In the genomic region with DNA sequence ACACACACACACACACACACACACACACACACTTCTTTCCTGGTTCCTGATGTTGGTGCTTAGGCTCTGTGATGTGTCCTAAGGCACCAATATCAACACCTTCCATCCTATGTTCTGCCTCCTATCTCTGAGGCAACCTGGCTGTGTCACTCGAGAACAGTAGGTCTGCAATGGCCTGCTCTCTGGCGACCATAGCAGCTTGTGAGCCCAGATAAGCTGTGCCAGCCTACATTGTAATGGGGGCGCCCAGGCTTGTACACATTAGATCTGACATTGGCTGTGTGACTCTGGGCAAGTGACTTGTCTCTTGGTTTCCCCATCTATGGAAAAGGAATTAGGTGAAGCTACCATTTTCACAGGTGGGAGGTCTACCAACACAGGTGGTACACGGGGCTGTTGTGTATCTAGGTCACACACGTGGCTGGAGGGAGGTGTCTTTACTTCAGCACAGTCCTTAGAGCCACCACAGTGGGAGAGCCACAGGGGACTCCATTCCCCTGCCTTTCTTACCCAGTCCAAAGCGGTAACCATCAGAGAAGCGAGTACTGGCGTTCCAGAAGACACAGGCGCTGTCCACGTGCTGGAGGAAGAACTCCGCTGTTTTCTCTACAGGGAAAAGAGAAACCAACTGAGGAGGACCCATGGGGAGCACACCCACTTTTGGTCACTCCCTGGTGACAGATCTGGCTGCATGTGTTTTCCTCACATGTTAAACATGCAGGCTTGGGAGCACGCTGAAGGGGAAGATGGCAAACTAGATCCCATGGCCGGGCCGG, we compare ENCODE assay signal across 21 mouse cellular contexts. TPM values are rescaled to one million over a fixed set of nuclear protein-coding genes. Genes with fewer than 3 reads are reported as not detected.
DNase-seq lines count a peak whose midpoint lies in the region; ATAC-seq lines count a peak whose summit lies in the region.
"Had no signal": no experiment of that assay in that cellular context is flagged by ENCODE, and none has a peak within 500 bp of the region (broad histone marks: within the 10 kb centered on the region; RNA-seq: fewer than 3 reads in every experiment).

No protein-coding gene starts in this region.

- H3K27ac ChIP-seq in lung, embryonic 15.5 days: peak overlapping the region; percentile 69
- peak overlapping the region; percentile 85 for H3K27ac ChIP-seq in liver, embryonic 15.5 days (replicated peaks)
- no peak overlapping the region for H3K27ac ChIP-seq in stomach, embryonic 14.5 days (ENCODE audit: low read length)
- H3K27ac ChIP-seq in midbrain, embryonic 10.5 days (replicated peaks): no peak overlapping the region
- H3K27ac ChIP-seq in forebrain, embryonic 11.5 days (ENCODE audit: low read depth, low read length): no peak overlapping the region
- H3K27ac ChIP-seq: embryonic facial prominence, embryonic 15.5 days; heart, embryonic 10.5 days; hindbrain, embryonic 10.5 days had no signal

- no peak overlapping the region for H3K9ac ChIP-seq in lung, embryonic 15.5 days
- H3K9ac ChIP-seq in liver, embryonic 15.5 days: 0 out of 2 replicates have a peak overlapping the region, but pooled peaks have one; percentile 35
- no peak overlapping the region for H3K9ac ChIP-seq in stomach, embryonic 14.5 days (replicated peaks; ENCODE audit: low read depth, low read length)
- H3K9ac ChIP-seq in forebrain, embryonic 11.5 days (ENCODE audit: low read length): no peak overlapping the region
- H3K9ac ChIP-seq: embryonic facial prominence, embryonic 15.5 days had no signal

- no peaks in the 10 kb centered on the region for H3K9me3 ChIP-seq in lung, embryonic 15.5 days
- no peaks in the 10 kb centered on the region for H3K9me3 ChIP-seq in liver, embryonic 15.5 days (replicated peaks)
- H3K9me3 ChIP-seq in stomach, embryonic 14.5 days (ENCODE audit: control insufficient read depth, low read depth, low read length): no peaks in the 10 kb centered on the region
- H3K9me3 ChIP-seq in midbrain, embryonic 10.5 days (replicated peaks): no peaks in the 10 kb centered on the region; the same call in 1 of the 2 replicates
- no peaks in the 10 kb centered on the region for H3K9me3 ChIP-seq in forebrain, embryonic 11.5 days (ENCODE audit: control insufficient read depth, low read length)
- H3K9me3 ChIP-seq: embryonic facial prominence, embryonic 15.5 days; megakaryocyte, embryonic 14.5 days had no signal

- peak overlapping the region; percentile 12; the same call in 1 of the 2 replicates for H3K4me2 ChIP-seq in lung, embryonic 15.5 days
- peak overlapping the region; percentile 44 for H3K4me2 ChIP-seq in liver, embryonic 15.5 days
- no peak overlapping the region for H3K4me2 ChIP-seq in stomach, embryonic 14.5 days (replicated peaks; ENCODE audit: low read depth, low read length)
- no peak overlapping the region for H3K4me2 ChIP-seq in forebrain, embryonic 11.5 days (ENCODE audit: low read depth, low read length, severe bottlenecking)
- H3K4me2 ChIP-seq: embryonic facial prominence, embryonic 15.5 days had no signal

- H3K4me3 ChIP-seq in lung, embryonic 15.5 days: no peak overlapping the region
- H3K4me3 ChIP-seq in liver, embryonic 15.5 days (replicated peaks): 0 out of 2 replicates have a peak overlapping the region, but pooled peaks have one; percentile 2
- no peak overlapping the region for H3K4me3 ChIP-seq in stomach, embryonic 14.5 days (ENCODE audit: low read depth, low read length)
- H3K4me3 ChIP-seq in midbrain, embryonic 10.5 days: no peak overlapping the region
- no peak overlapping the region for H3K4me3 ChIP-seq in forebrain, embryonic 11.5 days (ENCODE audit: low read depth, low read length)
- H3K4me3 ChIP-seq: embryonic facial prominence, embryonic 15.5 days; heart, embryonic 10.5 days; hindbrain, embryonic 10.5 days; megakaryocyte, embryonic 14.5 days had no signal

- H3K27me3 ChIP-seq in lung, embryonic 15.5 days: no peaks in the 10 kb centered on the region
- H3K27me3 ChIP-seq in liver, embryonic 15.5 days: no peaks in the 10 kb centered on the region
- H3K27me3 ChIP-seq in stomach, embryonic 14.5 days (ENCODE audit: control insufficient read depth, insufficient read depth, low read length): no peaks in the 10 kb centered on the region
- H3K27me3 ChIP-seq in midbrain, embryonic 10.5 days (ENCODE audit: low read depth, poor library complexity, severe bottlenecking): no peaks in the 10 kb centered on the region
- H3K27me3 ChIP-seq in forebrain, embryonic 11.5 days (ENCODE audit: control insufficient read depth, insufficient read depth, low read length): no peaks in the 10 kb centered on the region
- H3K27me3 ChIP-seq: embryonic facial prominence, embryonic 15.5 days; megakaryocyte, embryonic 14.5 days had no signal

- H3K4me1 ChIP-seq in lung, embryonic 15.5 days: peaks cover 28% of the 10 kb centered on the region
- H3K4me1 ChIP-seq in liver, embryonic 15.5 days (replicated peaks): peaks cover 37% of the 10 kb centered on the region
- 0 out of 2 replicates have a peak, but pooled peaks cover 13% of the 10 kb centered on the region for H3K4me1 ChIP-seq in stomach, embryonic 14.5 days (ENCODE audit: control insufficient read depth, insufficient read depth, low read length)
- H3K4me1 ChIP-seq in midbrain, embryonic 10.5 days: peaks cover 20% of the 10 kb centered on the region
- H3K4me1 ChIP-seq in forebrain, embryonic 11.5 days (replicated peaks; ENCODE audit: control insufficient read depth, insufficient read depth, low read length): no peaks in the 10 kb centered on the region
- H3K4me1 ChIP-seq: megakaryocyte, embryonic 14.5 days had no signal

- ATAC-seq in lung, embryonic 15.5 days (ENCODE audit: borderline replicate concordance, extremely low read depth, low FRiP score, low TSS enrichment): peak; percentile 15; the same call in 1 of the 2 replicates
- peak; percentile 97 for ATAC-seq in liver, embryonic 15.5 days (ENCODE audit: insufficient read depth)
- peak; percentile 34; the same call in 1 of the 2 replicates for ATAC-seq in stomach, embryonic 14.5 days (ENCODE audit: insufficient number of reproducible peaks, insufficient read depth, low FRiP score, low read depth)
- ATAC-seq in forebrain, embryonic 11.5 days (replicated peaks; ENCODE audit: low FRiP score): no peak
- ATAC-seq: forebrain, embryonic 16.5 days; inflammation-experienced regulatory T-cells, adult 6 months had no signal

- intact Hi-C loops in heart, postnatal 36 days (cut with DNase I): no loop called here

- no peak for DNase-seq in lung, postnatal 25 days (ENCODE audit: low spot score)
- peak; percentile 87 for DNase-seq in c-Kit-positive CD71-positive TER-119-positive erythroid progenitor cells, embryonic 14.5 days (ENCODE audit: low spot score)
- DNase-seq in midbrain, embryonic 10.5 days (ENCODE audit: low spot score): no peak
- no peak for DNase-seq in heart, postnatal 36 days
- DNase-seq in forebrain, embryonic 11.5 days (ENCODE audit: low spot score): no peak
- DNase-seq: adrenal gland, postnatal 25 days; B cell, adult 2 months; cerebellum, adult 11-12 months; gastrocnemius, postnatal 14 days; kidney, postnatal 36 days; left cerebral cortex, postnatal 4 days; right cerebral cortex, postnatal 14 days had no signal

- H3K36me3 ChIP-seq in lung, embryonic 15.5 days: peaks cover 42% of the 10 kb centered on the region
- peaks cover 73% of the 10 kb centered on the region for H3K36me3 ChIP-seq in liver, embryonic 15.5 days (replicated peaks)
- peaks cover 31% of the 10 kb centered on the region for H3K36me3 ChIP-seq in stomach, embryonic 14.5 days (ENCODE audit: control insufficient read depth, insufficient read depth, low read length)
- H3K36me3 ChIP-seq in midbrain, embryonic 10.5 days: peaks cover 86% of the 10 kb centered on the region
- peaks cover 18% of the 10 kb centered on the region for H3K36me3 ChIP-seq in forebrain, embryonic 11.5 days (ENCODE audit: control insufficient read depth, insufficient read depth, low read length)

- WGBS in lung, embryonic 15.5 days: 78% methylated on average over 14 of the region's 14 CpGs
- 64% methylated on average over 14 of the region's 14 CpGs for WGBS in liver, embryonic 15.5 days (ENCODE audit: insufficient replicate concordance)
- WGBS in stomach, embryonic 14.5 days: 89% methylated on average over 14 of the region's 14 CpGs
- 92% methylated on average over 14 of the region's 14 CpGs for WGBS in midbrain, embryonic 10.5 days
- 93% methylated on average over 14 of the region's 14 CpGs for WGBS in forebrain, embryonic 11.5 days

RNA-seq across cellular contexts. Expression of a gene that starts 35.1 kb away (rescaled TPM):
- polyA plus RNA-seq in lung, embryonic 15.5 days (2015; fragmentation: Nextera tagmentation; extraction: Ambion mirVana): 59.3 and 60.8 TPM in 2 replicates
- 29.0 and 33.1 TPM in 2 replicates for polyA plus RNA-seq in liver, embryonic 15.5 days (2015; fragmentation: Nextera tagmentation; extraction: Ambion mirVana)
- polyA plus RNA-seq in stomach, embryonic 14.5 days (2014; fragmentation: Nextera tagmentation; extraction: Ambion mirVana): 60.8 and 70.3 TPM in 2 replicates
- polyA plus RNA-seq in midbrain, embryonic 10.5 days (2016; fragmentation: Nextera tagmentation; extraction: Ambion mirVana): 98.0 and 105 TPM in 2 replicates
- total RNA-seq in heart, postnatal 36 days (2021): 1 to 10 TPM; 6.7 to 7.6 TPM
- 109 and 112 TPM in 2 replicates for polyA plus RNA-seq in forebrain, embryonic 11.5 days (2014; fragmentation: Nextera tagmentation; extraction: Ambion mirVana)

RNA-seq across cellular contexts. Expression of a gene that starts 39.6 kb away (rescaled TPM):
- polyA plus RNA-seq in lung, embryonic 15.5 days (2015; fragmentation: Nextera tagmentation; extraction: Ambion mirVana): 44.8 and 45.6 TPM in 2 replicates
- 34.9 and 36.7 TPM in 2 replicates for polyA plus RNA-seq in liver, embryonic 15.5 days (2015; fragmentation: Nextera tagmentation; extraction: Ambion mirVana)
- 84.0 and 89.5 TPM in 2 replicates for polyA plus RNA-seq in stomach, embryonic 14.5 days (2014; fragmentation: Nextera tagmentation; extraction: Ambion mirVana)
- 47.9 and 62.2 TPM in 2 replicates for polyA plus RNA-seq in midbrain, embryonic 10.5 days (2016; fragmentation: Nextera tagmentation; extraction: Ambion mirVana)
- total RNA-seq in heart, postnatal 36 days (2021): 100 to 1,000 TPM; 766 to 844 TPM
- 62.3 and 66.0 TPM in 2 replicates for polyA plus RNA-seq in forebrain, embryonic 11.5 days (2014; fragmentation: Nextera tagmentation; extraction: Ambion mirVana)

RNA-seq across cellular contexts. Expression of a gene that starts 58.8 kb away (rescaled TPM):
- 10.8 and 11.8 TPM in 2 replicates for polyA plus RNA-seq in lung, embryonic 15.5 days (2015; fragmentation: Nextera tagmentation; extraction: Ambion mirVana)
- polyA plus RNA-seq in liver, embryonic 15.5 days (2015; fragmentation: Nextera tagmentation; extraction: Ambion mirVana): 1.9 and 2.0 TPM in 2 replicates
- 10.4 and 11.4 TPM in 2 replicates for polyA plus RNA-seq in stomach, embryonic 14.5 days (2014; fragmentation: Nextera tagmentation; extraction: Ambion mirVana)
- 11.9 and 12.4 TPM in 2 replicates for polyA plus RNA-seq in midbrain, embryonic 10.5 days (2016; fragmentation: Nextera tagmentation; extraction: Ambion mirVana)
- total RNA-seq in heart, postnatal 36 days (2021): 1 to 10 TPM; 7.4 to 8.0 TPM
- 15.1 and 16.6 TPM in 2 replicates for polyA plus RNA-seq in forebrain, embryonic 11.5 days (2014; fragmentation: Nextera tagmentation; extraction: Ambion mirVana)

RNA-seq across cellular contexts. Expression of a gene that starts 59.0 kb away (rescaled TPM):
- polyA plus RNA-seq in lung, embryonic 15.5 days (2015; fragmentation: Nextera tagmentation; extraction: Ambion mirVana): 13.5 and 16.1 TPM in 2 replicates
- 3.8 and 4.7 TPM in 2 replicates for polyA plus RNA-seq in liver, embryonic 15.5 days (2015; fragmentation: Nextera tagmentation; extraction: Ambion mirVana)
- polyA plus RNA-seq in stomach, embryonic 14.5 days (2014; fragmentation: Nextera tagmentation; extraction: Ambion mirVana): 11.3 and 12.2 TPM in 2 replicates
- 4.0 and 6.2 TPM in 2 replicates for polyA plus RNA-seq in midbrain, embryonic 10.5 days (2016; fragmentation: Nextera tagmentation; extraction: Ambion mirVana)
- total RNA-seq in heart, postnatal 36 days (2021): 10 to 100 TPM; 25.0 to 33.2 TPM
- polyA plus RNA-seq in forebrain, embryonic 11.5 days (2014; fragmentation: Nextera tagmentation; extraction: Ambion mirVana): 7.8 and 9.3 TPM in 2 replicates

Comparison
In these comparisons a context has a peak if more than half of its experiments do, and no peak if none do; other contexts are left out.
1. H3K27ac ChIP-seq: peak in lung, embryonic 15.5 days (single experiment) and liver, embryonic 15.5 days (single experiment); none in stomach, embryonic 14.5 days (single experiment), midbrain, embryonic 10.5 days (single experiment) and forebrain, embryonic 11.5 days (single experiment).
2. H3K4me2 ChIP-seq: peak in lung, embryonic 15.5 days (single experiment) and liver, embryonic 15.5 days (single experiment); none in stomach, embryonic 14.5 days (single experiment) and forebrain, embryonic 11.5 days (single experiment).